Mouse (Mus musculus) A20 (cell line): ENCODE data around the gene Orai1.
A peak's percentile ranks its signal among the peaks of the same experiment; 100 is the strongest.
"Not testable (repeated sequence)": the region's sequence is repeated elsewhere in the genome, so short reads cannot be mapped to it uniquely, and the experiment has no call there.

Source experiments
- DNase-seq: peaks from one replicate; pipeline ENCODE4 v3.0.0-alpha.2; 2011; ENCODE audit warnings: low read depth, low spot score

Gene Orai1

GRCm38 (mm10) chr5:123014753-123015701, at the start of gene Orai1:
Orai1 (plus strand) TSS chr5:123015074.
- peak; percentile 98 for DNase-seq

- no peak for DNase-seq
Observed at GRCm38 (mm10) chr5:122965427-122965826, 49.4 kb upstream of the Orai1 start.

GRCm38 (mm10) chr5:122968322-122968721, 46.6 kb upstream of the Orai1 start:
- DNase-seq = peak; percentile 60

- DNase-seq = peak; percentile 73
Observed at GRCm38 (mm10) chr5:122970056-122970455, 44.8 kb upstream of the Orai1 start.

GRCm38 (mm10) chr5:122971438-122971837, 43.4 kb upstream of the Orai1 start:
- no peak for DNase-seq

- DNase-seq = no peak
Observed at GRCm38 (mm10) chr5:122972116-122972515, 42.8 kb upstream of the Orai1 start.

- not testable (repeated sequence) for DNase-seq
Observed at GRCm38 (mm10) chr5:122974701-122975100, 40.2 kb upstream of the Orai1 start.

- DNase-seq = no peak
Observed at GRCm38 (mm10) chr5:122978970-122979369, 35.9 kb upstream of the Orai1 start.

- DNase-seq = peak; percentile 24
Observed at GRCm38 (mm10) chr5:122984483-122984882, 30.4 kb upstream of the Orai1 start.

GRCm38 (mm10) chr5:122985276-122985675, 29.6 kb upstream of the Orai1 start:
- peak; percentile 16 for DNase-seq

GRCm38 (mm10) chr5:122986091-122986493, 28.8 kb upstream of the Orai1 start:
- DNase-seq = peak; percentile 41

- DNase-seq = peak; percentile 75
Observed at GRCm38 (mm10) chr5:122987211-122988020, 27.5 kb upstream of the Orai1 start.

- DNase-seq = peak; percentile 68
Observed at GRCm38 (mm10) chr5:122988021-122988751, 26.7 kb upstream of the Orai1 start.

- peak; percentile 84 for DNase-seq
Observed at GRCm38 (mm10) chr5:122989001-122989525, 25.8 kb upstream of the Orai1 start.

GRCm38 (mm10) chr5:122989551-122990330, 25.1 kb upstream of the Orai1 start, which contains the start of gene Kdm2b:
Kdm2b (minus strand) TSS chr5:122989823.
- DNase-seq = peak; percentile 62

GRCm38 (mm10) chr5:122990411-122991160, 24.3 kb upstream of the Orai1 start:
- DNase-seq = peak; percentile 38

GRCm38 (mm10) chr5:122991350-122992004, 23.4 kb upstream of the Orai1 start:
- no peak for DNase-seq

- no peak for DNase-seq
Observed at GRCm38 (mm10) chr5:122993811-122994210, 21.1 kb upstream of the Orai1 start.

- peak; percentile 83 for DNase-seq
Observed at GRCm38 (mm10) chr5:122994303-122994846, 20.5 kb upstream of the Orai1 start.
